Mouse (Mus musculus) megakaryocyte progenitor cell, adult 5-6 weeks (primary cell): ENCODE measurements at regions not wholly inside any gene's neighbourhood (a gene's known extent, or its start where the extent isn't known, plus 50 kb on each side); places are given as distances from the start of the nearest gene placed in this dataset.

Experiments
- ATAC-seq: replicated peaks from 2 replicates; pipeline ENCODE4 v1.8.0; 2016; ENCODE audit warnings: mild to moderate bottlenecking, moderate TSS enrichment, inconsistent platforms; ENCODE audit not compliant: poor library complexity

DNA sequence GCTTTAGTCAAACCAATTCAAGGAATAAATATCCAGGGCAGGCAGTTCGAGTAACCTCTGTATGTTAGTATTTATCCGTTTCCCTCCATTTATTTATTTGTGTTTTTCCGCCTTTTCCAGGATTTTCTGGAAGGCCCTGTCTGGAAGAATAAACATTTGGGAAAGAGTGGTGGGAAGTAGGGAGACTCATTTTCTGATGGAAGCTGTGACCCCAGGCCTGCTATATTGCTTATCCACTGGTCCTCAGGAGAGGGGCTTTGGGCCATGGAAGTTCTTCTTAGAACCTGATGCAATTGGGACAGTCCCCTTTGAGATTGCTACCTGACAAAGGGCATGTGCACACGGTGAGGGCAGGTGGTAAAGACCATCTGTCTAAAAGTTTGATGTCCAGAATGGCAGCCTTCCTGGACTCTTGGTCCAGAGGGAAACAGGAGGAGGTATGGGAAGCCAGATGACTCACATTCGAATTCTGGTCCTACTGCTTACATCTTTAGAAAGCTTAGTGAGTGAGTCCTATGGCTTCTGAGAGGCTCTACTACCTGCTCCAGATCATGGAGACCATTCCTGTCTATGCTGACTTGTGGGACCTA lies 56.1 kb upstream of the Cadm1 start:
- ATAC-seq = no peak

DNA sequence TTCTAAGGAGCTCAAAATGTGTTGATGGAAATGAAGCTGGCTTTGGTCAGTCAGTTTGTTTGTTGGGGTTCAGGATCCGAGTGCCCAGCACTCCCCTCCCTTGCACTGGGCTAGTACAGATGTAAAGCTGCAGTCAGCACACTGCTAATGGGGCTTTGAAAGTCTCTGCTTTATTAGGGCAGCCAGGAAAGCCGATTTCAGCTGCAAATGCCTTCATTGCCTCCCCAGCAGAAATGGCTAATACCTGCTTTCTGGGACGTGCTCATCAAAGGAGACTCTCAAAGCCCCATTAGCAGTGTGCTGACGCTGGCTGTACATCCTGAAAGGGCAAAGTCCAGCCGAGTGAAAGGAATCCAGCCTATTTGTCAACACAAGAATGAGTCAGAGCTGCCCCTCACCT lies 55.2 kb upstream of the Cadm1 start:
- no peak for ATAC-seq

DNA sequence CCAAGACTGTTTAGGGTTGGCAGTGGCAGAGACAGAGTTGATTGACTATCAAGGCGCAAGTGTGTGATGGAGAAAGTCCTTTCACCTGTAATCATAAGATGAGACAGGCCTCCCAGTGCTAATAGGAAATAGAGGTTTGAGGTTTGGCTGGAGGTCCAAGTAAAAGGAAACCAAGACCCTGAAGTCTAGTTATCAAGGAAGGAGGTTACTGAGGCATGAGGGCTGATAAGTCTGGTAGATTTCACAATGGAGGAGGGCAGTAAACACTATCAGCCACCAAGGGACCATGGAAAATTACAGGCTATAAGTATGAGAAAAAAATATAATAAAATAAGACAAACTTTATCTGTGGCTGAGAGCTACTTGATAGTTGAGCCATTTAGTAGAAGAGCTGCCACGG lies 52.1 kb upstream of the Cadm1 start:
- ATAC-seq = no peak
